Mouse (Mus musculus) right cerebral cortex, postnatal 25 days (tissue): ENCODE measurements around the gene D5Ertd579e.

ENCODE experiments used
- DNase-seq: peaks from one replicate; pipeline ENCODE4 v3.0.0; 2022

The D5Ertd579e gene

DNA sequence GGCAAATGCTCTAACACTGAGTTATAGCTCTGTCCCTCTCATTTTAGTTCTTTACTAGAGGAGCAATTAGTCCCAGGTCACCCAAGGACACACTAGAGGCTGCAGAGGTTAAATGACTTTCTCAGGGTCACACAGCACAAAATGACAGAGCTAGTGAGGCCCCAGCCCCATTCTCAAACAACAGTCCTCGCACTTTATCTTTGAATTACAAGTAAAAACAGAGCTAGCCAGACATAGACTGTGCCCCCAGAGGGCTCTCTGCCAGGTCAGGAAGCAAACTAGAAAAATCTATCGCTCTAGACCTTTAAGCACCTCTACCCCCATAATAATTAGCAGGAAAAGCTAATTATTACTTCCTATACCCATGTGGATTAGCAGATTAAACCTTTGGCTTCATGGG lies 128.2 kb downstream of the D5Ertd579e start:
- no peak for DNase-seq

DNA sequence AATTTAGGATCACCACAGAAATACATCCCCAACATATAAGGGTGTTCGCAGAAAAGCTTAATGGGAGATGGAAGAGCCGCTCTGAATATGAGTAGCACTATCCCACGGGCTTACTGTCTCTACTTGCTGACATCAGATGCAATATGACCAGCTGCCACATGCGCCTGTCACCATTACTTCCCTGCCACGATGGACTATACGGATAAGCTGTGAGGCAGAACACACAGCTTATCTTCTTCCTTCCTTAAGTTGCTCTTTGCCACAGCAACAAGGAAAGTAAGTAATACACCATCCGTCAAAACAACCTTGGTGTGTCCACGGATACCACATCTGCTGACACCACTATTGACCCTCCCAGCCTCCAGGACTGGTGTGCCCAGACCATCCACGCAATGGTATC lies 131.3 kb downstream of the D5Ertd579e start:
- DNase-seq: no peak

DNA sequence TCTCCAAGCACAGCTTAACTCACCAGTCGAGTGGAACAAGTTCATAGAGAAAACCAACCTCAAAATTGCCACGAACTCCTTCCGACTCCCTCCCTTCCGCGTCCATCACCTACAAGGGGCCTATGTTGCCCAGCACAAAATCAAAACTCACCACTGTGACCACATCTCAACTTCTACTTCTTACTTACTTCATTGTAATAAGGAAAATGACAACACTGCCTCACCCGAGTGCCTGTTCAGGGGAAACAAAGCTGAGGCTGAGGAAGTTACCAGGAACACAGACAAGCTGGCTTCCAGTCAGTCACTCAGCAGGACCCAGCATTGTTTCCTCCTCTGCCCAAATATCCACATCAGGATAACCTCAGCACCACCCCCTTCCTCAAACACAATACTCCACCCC lies 132.1 kb downstream of the D5Ertd579e start:
- no peak for DNase-seq

DNA sequence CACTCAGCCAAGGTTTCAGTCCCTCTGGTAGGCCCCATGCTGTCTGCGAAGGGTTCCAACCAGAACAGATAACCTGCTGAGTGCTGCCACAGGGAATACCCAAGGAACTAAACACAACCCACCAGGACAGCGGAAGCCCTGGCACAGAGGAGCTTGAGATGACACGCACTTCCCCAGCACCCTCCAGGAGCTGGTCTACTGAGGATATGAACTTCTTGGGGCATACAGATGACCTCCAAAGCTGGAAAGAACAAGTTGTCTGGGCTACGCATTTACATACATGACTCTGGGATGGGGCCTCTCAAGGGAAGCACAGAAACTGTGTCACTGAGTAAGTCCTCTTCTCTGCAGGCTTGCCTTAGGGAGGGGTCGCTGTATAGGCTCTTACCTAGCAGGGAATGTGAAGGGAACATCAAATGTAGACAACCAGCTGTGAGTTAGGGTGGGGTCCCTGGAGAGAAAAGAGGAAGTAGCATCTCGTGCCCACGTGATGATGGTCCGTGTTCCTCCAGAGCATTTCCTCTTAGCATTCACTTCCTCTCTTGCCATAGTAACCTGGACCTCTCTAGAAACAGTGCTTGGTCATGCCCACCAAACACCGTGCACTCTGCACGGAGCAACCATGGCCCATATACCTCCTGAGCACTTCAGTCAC lies 132.9 kb downstream of the D5Ertd579e start:
- DNase-seq: no peak

DNA sequence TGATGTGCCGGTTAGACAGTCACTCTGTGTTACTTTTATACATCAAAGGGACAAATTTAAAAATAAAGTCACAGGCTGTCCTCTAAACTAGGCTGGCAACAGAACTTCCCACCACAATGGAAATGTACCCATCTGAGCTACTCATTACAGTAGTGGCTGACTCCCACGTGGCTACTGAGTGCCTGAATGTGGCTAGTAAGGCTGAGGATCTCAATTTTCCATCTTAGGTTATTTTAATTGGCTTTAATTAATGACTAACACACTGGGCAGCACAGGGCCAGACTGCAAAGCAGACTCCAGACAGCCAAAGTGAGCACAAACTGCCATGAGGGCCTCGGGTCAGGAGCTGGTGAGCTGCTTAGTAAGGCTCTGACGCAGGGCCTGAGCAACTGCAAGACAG lies 134.3 kb downstream of the D5Ertd579e start:
- DNase-seq: no peak

DNA sequence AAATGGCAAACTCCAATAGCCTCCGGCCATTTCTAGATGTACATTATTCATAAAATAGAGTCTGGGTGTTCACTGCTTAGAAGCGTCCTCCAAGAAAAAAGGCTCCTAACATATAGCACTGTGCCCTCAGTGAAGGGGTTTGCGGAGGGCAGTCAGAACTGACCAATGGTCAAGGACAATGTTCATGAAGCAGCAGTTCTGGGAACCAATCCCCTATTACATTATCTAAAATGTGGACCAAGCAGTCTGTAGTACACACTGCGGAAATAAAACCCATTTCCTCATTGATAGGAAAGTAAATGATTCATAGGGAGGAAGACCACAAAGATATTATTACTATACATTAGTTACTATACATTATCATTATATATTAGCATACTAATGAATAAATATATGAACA lies 135.3 kb downstream of the D5Ertd579e start:
- DNase-seq: no peak

DNA sequence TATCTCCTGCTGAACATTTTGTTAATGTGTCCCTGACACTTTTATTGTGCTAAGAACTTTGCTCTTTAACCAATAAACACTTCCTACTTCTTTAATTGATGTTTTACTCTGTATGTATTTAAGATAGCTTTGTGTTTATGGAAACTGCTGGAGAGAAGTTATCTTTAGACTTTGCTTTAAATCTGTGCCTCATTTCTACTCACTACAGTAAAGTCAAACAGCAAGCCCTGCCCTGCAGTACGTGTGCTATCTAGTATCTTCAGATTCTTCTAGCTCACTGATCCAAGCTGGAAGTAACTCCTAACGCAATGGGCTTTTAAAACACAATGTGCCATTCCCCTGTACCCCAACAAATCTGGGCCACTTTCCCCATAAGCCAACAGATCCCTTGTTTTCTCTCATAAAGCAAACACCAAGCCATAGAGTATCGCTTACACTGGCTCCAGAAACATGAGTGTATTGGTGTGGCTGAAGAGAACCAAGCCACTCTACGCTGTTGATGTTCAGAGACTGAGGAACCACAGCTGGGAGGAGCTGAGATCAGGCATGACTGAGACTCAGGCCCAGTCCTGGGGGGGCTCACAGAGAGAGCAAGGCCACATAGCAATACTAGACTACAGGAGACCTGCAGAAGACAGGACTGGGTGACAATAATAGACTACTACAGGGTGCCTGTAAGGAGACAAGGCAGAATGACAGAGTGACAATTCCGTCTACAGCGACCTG lies 136.2 kb downstream of the D5Ertd579e start:
- no peak for DNase-seq

DNA sequence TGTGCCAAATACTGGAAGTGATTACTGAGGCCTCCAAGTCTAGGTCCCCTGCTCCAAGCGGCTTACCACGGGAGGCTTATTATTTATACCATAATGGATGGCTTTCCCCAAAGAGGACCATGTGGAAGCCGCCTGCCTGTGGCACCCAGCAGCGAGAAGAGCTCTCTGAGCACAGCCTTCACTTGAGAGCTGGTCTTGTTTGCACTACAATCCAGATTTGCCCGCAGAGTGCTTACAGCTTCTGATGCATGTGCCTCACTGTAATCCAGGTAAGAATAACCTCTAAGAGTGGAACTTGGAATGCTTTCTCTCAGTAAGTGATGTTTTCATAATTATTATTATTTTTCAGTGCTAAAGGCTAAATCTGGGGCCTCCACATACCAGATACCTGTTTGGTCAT lies 136.7 kb downstream of the D5Ertd579e start:
- DNase-seq: no peak

DNA sequence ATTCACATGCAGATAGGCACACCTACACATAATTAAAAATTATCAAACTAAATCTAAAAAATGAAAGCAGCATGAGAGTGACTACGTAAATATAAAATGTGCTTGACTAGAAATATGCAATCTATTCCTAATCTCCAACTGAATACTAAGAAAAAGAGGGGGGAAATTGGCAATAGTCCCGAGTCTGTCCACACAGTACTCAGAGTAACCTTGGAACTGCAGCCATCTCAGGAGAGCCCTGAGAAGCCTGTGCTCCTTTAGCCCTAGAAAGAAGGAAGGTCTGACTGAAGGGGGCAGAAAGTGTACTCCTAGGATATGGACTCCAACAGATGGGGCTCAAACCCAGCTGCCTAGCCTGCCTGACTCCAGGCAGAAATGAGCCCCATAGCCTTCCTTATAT lies 137.3 kb downstream of the D5Ertd579e start:
- DNase-seq: no peak

DNA sequence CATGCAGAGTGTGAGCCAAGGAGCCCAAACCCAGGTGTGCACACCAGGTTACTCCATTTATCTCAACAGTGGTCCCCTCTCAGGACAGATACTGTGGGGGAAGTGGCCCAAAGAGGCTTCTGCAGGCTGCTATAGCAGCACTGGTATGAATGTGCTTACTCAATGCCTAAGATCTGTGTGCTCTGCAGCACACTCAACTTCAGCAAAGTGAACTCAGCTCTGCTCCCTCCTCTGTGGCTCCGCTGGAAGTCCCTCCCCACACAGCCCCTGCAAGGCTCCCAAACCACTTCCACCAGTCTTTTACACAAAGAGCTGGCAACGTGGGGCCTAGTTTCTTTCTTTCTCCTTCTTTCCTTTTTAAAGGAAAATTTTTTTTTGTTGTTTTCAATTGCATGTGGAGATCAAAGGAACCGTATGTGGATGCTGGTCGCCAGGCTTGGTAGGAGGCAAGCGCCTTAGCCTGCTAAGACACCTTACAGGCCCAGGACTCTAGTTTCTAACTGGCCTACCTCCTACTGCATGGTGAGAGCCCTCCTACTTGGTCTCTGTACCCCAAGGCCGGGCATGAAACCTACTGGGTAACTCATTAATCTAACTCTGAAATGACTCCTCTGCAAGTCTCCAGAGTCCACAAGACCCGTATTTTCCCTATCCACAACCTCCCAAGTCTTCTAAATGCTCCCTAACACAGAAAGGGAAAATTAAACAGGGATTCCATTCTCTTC lies 138.1 kb downstream of the D5Ertd579e start:
- DNase-seq: no peak

DNA sequence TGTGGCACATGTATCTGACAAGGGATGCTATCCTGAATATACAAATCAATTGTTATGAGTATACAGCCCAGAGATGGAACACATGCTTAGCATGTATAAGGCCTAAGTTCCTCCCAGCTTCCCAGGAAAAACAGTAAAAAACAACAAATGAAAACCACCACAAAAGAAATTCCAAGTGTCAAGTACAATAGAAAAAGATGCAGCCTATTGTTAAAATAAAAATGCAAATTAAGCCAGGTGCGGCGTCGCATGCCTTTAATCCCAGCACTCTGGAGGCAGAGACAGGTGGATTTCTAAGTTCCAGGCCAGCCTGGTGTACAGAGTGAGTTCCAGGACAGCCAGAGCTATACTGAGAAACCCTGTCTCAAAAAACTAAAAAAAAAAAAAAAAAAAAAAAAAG lies 138.9 kb downstream of the D5Ertd579e start:
- no peak for DNase-seq

DNA sequence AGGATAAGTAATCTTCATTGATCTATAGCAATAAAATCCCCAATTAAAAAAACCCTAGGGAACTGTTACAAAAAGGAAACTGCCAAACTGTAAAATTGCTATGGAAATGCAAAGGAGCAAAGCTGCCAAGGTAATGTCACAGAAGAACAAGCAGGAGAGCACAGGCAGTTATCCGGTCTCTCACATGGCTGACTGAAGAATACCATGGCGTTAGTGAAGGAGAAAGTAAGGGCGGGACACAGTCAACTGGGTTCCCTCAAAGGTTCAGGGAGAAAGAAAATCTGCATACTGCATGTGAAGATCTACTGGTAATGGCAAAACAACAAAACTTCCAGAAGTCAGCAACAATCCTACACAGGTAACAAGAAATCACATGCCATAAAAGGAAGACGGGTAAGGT lies 139.5 kb downstream of the D5Ertd579e start:
- DNase-seq: no peak

DNA sequence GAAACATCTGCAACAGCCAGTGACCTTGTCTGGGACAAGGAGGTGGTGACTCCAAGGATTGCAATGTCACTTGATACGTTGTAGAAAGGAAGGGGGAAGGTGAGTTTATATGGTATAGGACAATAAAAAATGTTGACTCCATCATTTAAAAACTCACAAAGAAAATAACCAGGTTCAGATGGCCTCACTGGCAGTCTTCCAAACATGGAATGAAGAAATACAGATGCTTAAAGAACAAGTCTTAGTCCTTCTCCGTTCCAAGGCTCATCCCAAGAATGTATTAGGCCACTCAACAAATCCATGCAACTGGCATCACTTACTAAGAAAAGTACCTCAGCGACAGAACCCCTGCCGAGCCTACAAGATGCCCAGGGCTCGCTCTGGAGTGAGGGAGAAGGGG lies 141.3 kb downstream of the D5Ertd579e start:
- no peak for DNase-seq

DNA sequence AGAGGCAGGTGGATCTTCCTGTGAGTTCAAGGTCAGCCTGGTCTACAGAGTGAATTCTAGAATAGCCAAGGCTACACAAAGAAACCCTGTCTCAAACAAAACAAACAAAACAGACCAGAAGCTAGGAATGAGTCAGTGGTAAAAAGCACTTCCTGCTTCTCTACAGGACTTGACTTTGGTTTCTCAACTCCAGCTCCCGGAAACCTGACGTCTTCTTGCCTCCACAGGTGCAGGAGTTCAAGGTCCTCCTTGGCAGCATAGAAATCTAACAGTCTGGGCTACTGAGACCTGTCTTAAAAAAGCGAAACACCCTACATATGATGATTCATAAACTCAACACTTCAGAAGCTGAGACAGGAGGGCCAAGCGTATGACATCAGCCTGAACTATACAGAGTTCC lies 141.9 kb downstream of the D5Ertd579e start:
- no peak for DNase-seq

DNA sequence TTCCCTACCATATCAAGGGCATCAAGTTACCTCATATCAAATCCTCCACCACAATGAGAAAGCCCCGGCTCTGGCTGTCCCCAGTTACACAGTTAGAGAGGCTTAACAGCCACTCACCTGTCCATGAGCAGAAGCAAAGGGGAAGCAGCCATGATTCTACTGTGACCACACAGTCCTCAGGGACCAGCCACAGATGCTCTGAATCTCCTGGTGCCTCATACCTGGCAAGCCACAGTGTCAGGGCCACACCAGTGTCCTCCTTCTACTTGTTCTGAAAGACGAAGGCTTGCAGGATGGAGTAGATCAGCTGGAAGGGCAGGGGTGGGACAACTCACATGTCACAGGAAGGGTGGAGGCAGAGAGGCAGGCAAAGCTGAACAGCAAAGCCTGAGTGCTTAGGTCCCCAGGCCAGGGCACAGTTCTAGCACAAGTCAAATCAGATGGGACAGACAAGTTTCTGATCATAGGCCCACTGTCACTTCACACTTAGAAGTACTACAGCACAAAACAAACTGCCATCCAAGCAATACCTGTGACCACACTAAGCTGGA lies 142.7 kb downstream of the D5Ertd579e start:
- DNase-seq: no peak

DNA sequence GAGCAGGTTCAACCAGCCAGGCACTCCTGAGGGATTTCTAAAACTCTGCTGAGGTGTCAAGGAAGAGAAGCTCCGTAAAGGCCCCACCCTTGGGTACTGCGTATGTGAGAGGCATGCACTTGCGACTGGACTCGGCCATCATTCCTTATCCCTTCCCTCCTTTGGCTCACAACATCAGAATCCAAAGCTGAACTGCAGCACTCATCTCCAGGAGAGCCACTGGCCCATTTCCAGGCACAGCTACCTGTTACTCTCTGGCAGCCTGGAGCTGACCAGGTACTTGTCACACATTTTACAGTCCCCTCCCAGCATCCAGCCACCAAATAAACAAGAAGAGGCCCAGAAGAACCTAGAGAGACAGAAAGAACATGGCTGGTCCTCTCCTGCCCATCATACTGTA lies 143.4 kb downstream of the D5Ertd579e start:
- DNase-seq: no peak
